Mouse (Mus musculus) naive thymus-derived CD4-positive, alpha-beta T cell, adult 2 months (primary cell): ENCODE results near the gene Ebf4.
"Not testable (repeated sequence)": the region's sequence is repeated elsewhere in the genome, so short reads cannot be mapped to it uniquely, and the experiment has no call there.

Experiments
- DNase-seq: peaks from one replicate; pipeline ENCODE4 v3.0.0-alpha.2; 2011; ENCODE audit warnings: low read depth

The Ebf4 gene

GRCm38 (mm10) chr2:130295331-130296133, 563 bp downstream of the Ebf4 start:
- DNase-seq = peak; percentile 32

- DNase-seq = no peak
Observed at GRCm38 (mm10) chr2:130296134-130296745, 1.3 kb downstream of the Ebf4 start.

DNA sequence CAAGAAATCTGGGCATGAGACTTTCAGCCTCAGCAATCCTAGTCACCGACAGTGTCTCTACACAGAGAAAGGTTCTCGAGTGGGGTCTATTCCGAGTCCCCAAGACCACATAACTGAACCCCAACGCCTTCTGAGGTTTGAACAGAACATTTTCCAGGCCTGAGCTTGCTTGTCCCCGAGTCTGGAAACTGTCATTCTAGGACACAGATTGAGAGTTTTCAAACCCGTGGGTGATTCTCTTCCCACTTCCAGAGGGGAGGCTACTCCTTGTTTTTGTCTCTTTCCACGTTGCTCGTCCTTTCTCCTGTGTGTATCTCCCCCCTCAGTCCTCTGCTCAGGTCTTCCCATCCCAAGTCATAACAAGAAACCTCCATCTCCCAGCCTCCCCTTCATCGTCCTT, 2.6 kb downstream of the Ebf4 start:
- no peak for DNase-seq

DNA sequence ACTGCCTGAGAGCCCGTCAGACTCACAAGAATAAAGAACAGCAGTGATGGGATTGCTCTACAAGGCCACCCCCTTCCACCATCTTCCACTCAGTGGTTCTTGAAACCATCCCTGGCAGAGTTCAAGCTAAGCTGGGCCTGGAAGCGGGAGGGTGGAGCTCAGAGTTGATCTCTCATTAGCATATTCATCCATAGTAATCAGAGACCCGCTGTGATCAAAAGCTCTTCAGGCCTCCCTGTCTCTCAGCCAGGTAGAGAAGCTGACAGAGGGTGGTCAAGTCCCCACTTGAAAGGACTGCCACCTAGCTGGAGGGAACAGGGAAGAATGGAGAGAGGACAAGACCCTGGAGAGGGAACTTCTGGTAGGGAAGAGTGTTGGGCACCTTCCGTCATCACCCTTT, 8.0 kb downstream of the Ebf4 start:
- no peak for DNase-seq

DNA sequence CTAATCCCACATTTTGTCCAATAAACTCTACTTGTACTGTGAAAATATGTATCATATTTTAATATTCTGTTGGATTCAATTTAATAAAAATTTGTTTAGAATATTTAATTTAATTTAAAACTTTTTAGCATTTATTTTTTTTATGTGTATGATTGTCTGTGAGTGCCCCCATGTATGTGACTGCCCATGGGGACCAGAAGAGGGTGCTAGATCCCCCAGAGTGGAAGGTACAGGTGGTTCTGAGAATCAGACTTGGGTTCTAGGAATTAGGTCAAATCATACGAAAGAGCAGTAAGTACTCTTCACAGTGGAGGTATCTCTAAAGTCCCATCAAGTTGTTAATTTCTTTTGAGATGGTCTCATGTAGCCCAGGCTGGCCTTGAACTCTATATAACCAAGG, 32.1 kb downstream of the Ebf4 start:
- no peak for DNase-seq

- no peak for DNase-seq
Observed at GRCm38 (mm10) chr2:130329502-130329901, 34.5 kb downstream of the Ebf4 start.

DNA sequence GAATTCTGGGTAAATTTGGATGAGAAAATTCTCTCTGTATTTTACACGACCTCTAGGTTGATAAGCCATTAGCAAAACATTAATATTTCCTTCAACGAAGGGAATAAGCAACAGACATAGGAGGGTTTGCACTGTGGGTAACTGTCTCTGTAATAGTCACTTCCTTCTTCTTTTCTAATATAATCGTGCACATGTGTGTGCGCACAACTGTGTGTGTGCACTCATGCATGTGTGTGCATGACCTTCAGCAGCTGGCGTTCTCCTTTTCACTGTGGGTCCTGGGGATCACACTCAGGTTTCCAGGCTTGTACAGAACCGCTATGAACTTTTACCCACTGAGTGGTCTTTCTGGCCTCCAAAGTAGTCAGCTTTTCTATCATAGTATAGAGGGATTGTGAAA, 40.1 kb downstream of the Ebf4 start:
- DNase-seq = no peak

GRCm38 (mm10) chr2:130340464-130341219, 45.7 kb downstream of the Ebf4 start:
- no peak for DNase-seq

DNA sequence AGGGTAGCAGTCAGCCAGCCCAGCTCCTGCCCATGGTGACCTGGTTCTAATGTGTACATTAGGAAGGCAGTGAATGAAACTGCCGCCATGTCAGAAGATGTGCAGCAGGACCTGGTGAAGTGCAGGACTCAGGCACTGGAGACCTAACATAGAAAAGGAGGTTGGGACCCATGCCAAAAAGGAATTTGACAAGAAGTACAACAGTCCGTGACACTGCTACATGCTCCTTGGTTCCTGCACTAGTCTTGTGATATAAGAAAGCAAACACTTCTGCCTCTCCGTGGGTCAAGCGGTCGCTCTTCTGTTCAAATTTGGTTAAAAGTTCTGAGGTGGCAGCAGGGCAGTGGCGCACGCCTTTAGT, 46.2 kb downstream of the Ebf4 start:
- DNase-seq = no peak

DNA sequence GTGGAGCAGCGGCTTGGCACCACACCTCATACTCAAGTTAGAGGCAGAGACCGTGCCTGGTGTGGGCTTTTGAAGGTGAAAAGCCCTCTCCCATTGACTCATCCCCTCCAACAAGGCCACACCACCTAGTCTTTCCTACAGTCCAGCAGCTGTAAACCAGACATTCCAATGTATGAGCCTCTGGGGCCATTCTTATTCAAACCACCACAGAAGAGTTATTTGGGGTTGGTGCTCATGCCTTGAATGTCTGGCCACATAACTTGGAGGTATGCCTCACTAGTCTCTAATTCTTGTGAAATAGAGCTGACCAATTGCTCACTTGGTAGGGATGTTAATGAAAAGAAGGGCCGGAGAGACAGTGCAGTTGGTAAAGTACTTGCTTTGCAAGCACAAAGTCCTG, 55.4 kb downstream of the Ebf4 start:
- DNase-seq = no peak

DNA sequence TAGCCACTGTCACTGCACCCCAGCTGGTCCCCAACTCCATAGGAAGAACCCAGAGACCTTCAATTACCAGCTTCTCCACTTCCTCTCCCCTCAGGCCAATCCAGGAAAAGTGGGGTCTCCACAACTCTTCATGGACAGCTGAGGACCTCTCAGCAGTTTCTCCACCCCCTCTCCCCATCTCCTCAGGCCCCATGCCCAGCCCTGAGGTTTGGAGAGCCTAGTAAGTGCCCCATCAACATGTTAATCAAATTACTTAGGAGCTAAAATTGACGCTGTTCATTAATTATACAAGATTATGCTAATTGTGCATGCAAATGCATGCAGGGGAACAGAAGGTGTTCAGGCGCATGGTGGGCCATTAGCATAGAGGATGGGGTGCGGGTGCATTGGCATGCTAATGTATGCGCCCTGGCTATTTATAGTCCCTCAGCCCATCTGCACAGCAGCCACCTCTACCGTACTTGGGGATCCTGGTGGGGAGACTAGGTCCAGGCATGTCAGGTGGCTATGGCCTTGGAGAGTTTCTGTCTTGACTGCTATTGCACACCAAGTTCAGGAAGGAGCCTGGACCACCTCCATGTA, 56.9 kb downstream of the Ebf4 start:
- DNase-seq = no peak

DNA sequence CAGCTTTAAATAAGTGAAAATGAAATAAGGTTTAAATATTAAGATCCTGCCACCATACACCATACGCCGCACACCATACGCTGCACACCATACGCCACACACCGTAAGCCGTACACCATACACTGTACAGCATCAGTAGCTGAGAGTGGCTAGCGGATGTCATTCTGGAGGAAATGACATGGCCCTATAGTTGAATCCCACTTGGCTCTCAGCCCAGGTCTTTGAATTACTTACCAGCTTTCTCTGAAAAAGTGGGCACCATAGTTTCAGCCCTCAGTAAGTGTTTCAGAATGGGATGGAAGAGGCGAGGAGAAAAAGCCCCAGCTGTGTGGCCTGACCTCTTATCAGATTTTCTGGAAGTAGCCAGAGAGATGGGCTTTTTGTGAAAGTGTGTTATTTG, 58.4 kb downstream of the Ebf4 start:
- no peak for DNase-seq

DNA sequence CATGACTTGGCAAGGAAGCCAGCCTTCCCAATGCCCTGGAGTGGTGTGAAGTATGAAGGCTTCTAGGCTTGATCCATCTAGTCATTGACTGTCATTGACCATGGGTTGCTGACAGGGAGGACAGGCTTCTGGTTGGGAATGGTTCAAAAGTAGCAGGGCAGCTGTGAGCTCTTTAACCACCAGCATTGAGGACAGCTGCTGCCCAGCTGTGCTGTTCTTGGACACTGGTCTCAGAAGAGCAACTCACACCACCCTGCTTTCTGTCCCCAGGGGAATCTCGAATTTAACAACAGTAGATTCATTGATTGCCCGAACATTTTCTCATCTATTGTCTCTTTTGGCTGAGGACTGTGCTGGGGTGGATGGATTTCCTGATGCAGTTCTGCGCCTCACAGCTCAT, 58.9 kb downstream of the Ebf4 start:
- no peak for DNase-seq

DNA sequence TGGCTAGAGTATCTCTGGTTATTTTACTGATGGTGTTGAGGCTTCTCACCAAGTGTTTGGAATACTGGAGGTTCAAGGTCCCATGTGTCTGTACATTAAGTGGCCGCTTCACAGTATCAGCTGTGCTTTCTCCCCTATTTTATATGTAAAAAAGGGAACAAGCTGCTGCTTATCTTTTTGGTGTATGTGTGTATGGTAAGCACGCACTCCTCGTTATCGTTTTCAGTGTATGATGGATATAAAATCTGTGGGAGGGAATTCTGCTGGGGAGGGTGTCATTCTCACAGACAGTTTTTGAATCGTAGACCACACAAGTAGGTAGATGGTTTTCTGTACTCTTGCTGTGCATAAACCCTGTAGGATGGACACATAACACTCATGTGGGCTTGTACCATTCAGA, 62.6 kb downstream of the Ebf4 start:
- no peak for DNase-seq

DNA sequence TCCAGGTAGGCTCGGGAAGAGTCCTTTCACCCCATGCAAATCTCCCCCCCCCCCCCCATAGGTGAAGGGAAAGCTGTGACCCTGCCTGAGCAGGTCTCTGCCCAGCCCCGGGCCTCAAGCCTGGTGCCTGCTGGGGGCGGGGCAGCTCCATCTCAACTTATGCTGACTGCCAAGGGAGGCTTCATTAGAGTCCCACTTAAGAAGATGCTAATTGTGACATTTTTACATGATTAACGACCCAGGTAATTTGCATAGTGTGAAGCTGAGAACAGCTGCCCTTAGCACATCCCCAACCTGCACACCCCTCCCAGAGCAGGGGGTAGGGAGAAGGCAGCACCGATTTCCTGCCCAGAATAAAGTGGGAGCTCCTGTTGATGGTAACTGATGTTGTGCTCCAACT, 63.9 kb downstream of the Ebf4 start:
- no peak for DNase-seq

DNA sequence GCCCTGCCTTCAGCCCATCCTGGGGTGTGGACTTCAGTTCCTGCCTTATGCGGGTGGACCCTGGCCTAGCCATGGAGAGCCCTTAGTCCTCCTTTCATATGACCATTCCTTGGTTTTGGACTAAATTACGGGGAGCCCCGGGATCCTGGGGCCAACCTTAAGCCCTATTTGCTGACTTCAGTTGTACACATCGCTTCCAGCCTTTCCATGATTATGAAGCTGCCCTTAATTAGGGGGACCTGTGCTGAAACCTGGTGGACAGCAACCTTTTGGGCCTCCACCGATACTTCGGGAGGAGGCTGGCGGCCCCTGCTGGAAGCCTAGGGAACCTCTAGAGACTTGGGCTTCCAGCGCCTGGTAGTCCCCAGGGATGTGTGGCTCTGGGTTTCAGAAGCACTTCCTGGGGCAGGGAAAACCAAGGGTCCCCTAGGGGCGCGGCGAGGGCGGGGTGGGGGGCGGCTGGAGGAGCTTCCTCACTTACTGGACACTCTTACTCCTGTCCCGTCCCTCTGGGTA, 67.6 kb downstream of the Ebf4 start:
- DNase-seq = no peak

- DNase-seq = no peak
Observed at GRCm38 (mm10) chr2:130365211-130366094, 70.5 kb downstream of the Ebf4 start.

- no peak for DNase-seq
Observed at GRCm38 (mm10) chr2:130367386-130367785, 72.4 kb downstream of the Ebf4 start.

DNA sequence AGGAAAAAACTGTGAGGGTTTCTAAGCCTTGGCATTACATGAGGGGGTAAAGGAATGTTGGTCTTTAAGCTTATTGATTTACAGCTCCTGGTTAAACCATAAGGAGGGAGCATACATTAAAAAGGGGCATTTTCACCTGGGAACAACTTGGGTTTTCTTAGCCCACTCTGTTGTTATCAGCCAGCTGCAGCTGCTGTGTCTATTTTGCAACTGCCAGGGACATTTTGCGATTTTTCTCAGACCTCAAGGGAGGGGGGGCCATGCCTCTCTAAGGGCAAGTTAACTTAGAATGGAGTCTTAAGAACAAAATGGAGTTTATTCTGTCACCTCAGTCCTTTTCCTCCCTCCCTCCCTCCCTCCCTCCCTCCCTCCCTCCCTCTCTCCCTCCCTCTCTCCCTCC, 78.1 kb downstream of the Ebf4 start:
- DNase-seq = not testable (repeated sequence)

GRCm38 (mm10) chr2:130374951-130375350, 80.0 kb downstream of the Ebf4 start:
- DNase-seq = no peak

GRCm38 (mm10) chr2:130383205-130383604, 88.2 kb downstream of the Ebf4 start:
- no peak for DNase-seq

DNA sequence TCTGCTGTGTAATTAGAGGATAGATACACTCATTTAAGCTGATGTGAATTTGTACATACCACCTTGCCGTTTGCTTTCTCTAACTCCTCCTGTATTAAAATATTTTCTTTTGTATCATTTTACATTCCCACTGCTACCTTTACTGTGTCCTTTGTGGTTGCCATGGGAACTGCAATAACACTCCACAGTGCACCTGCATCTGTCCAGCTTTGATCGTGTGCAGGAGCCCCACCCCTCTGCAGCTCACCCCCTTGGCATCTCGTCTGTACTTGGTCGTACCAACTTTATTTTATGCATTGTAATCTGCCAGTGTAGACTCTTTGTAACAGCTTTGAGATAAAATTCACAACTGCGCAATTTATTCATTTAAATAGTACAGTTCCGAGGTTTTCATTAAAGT, 88.9 kb downstream of the Ebf4 start:
- no peak for DNase-seq
